Mouse (Mus musculus) limb, embryonic 11.5 days (tissue): ENCODE data around the gene Ate1. TPM values are rescaled to one million over a fixed set of nuclear protein-coding genes. Genes with fewer than 3 reads are reported as not detected.

Experiments used
- ATAC-seq: fragments of 200-750 bp; cut with Nextera tagmentation; 2 replicates; pipeline ENCODE4 v1.8.0; 2017; ENCODE audit warnings: low read depth; ENCODE audit not compliant: insufficient number of reproducible peaks, low FRiP score, low TSS enrichment
- DNase-seq: peaks from one replicate; pipeline ENCODE4 v3.0.0-alpha.2; 2015; ENCODE audit warnings: low spot score
- H3K27ac ChIP-seq: fragments of 300-500 bp; sonication (generic); replicated peaks from 2 replicates; pipeline ENCODE4 v1.5.1; 2014; ENCODE audit warnings: low read depth, mild to moderate bottlenecking, low read length
- H3K27me3 ChIP-seq: fragments of 300-500 bp; sonication (generic); 2 replicates; pipeline ENCODE4 v1.6.1; 2014; ENCODE audit warnings: mild to moderate bottlenecking, low read length, mixed read lengths; ENCODE audit not compliant: control insufficient read depth, insufficient read depth
- H3K36me3 ChIP-seq: fragments of 300-500 bp; sonication (generic); 2 replicates; pipeline ENCODE4 v1.6.1; 2014; ENCODE audit warnings: mild to moderate bottlenecking, low read length, moderate library complexity, mixed read lengths; ENCODE audit not compliant: control insufficient read depth, insufficient read depth
- H3K4me1 ChIP-seq: fragments of 300-500 bp; sonication (generic); 2 replicates; pipeline ENCODE4 v1.6.1; 2014; ENCODE audit warnings: low read length, mixed read lengths; ENCODE audit not compliant: control insufficient read depth, insufficient read depth
- H3K4me2 ChIP-seq: fragments of 300-500 bp; sonication (generic); 2 replicates; pipeline ENCODE4 v1.6.1; 2014; ENCODE audit warnings: low read depth, mild to moderate bottlenecking, moderate library complexity; ENCODE audit not compliant: severe bottlenecking
- H3K4me3 ChIP-seq: fragments of 300-500 bp; sonication (generic); 2 replicates; pipeline ENCODE4 v1.5.1; 2014; ENCODE audit warnings: low read depth, low read length
- H3K9ac ChIP-seq: fragments of 300-500 bp; sonication (generic); 2 replicates; pipeline ENCODE4 v1.6.1; 2014; ENCODE audit warnings: mild to moderate bottlenecking, low read length
- H3K9me3 ChIP-seq: fragments of 300-500 bp; sonication (generic); 2 replicates; pipeline ENCODE4 v1.6.1; 2016; ENCODE audit warnings: low read length; ENCODE audit not compliant: control insufficient read depth
- WGBS: fragments of 180-500 bp; shearing (Covaris S2); extraction: QIAGEN DNeasy Blood & Tissue Kit; methylation state at CpG from one replicate; pipeline ENCODE4 v1.1.7; 2014; 5-methylcytosine and 5-hydroxymethylcytosine counted together
- polyA plus RNA-seq: library from polyadenylated mRNA; unstranded; fragments of >200 nt; fragmentation: Nextera tagmentation; extraction: Ambion mirVana; gene quantifications from 2 replicates; pipeline ENCODE4 v1.2.1, GENCODE M21; 2014

Ate1 gene
- polyA plus RNA-seq, 1 experiment from 2014 or later, result 38.3 TPM

DNA sequence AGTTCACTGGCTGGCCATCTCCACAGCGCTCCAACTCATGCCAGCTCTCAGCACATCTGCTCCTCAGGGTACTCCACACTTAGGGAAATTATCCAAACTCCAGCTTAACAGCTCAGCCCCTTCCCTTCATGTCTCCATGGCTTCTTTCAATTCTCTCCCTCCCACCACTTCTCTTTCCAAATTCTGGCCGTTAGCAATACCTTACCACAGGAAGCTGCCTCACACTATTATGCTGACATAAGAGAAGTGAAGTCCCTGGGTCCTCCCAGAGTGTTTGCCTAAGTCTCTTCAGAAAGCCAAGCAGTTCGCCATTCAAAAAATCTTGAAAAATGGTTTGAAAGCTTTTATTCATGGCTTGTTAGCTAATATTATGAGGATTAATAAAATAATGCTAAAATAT lies 46.3 kb downstream of the Ate1 start:
- Histone ChIP-seq H3K4me3 (no peak overlapping the region), H3K27me3 (no peaks in the 10 kb centered on the region), H3K4me1 (no peaks in the 10 kb centered on the region), H3K27ac (no peak overlapping the region), H3K36me3 (no peaks in the 10 kb centered on the region), H3K9ac (no peak overlapping the region), H3K4me2 (no peak overlapping the region), H3K9me3 (no peaks in the 10 kb centered on the region)
- ATAC-seq (no peak), DNase-seq (no peak)
- 84% methylated on average over 3 of the region's 3 CpGs for WGBS

DNA sequence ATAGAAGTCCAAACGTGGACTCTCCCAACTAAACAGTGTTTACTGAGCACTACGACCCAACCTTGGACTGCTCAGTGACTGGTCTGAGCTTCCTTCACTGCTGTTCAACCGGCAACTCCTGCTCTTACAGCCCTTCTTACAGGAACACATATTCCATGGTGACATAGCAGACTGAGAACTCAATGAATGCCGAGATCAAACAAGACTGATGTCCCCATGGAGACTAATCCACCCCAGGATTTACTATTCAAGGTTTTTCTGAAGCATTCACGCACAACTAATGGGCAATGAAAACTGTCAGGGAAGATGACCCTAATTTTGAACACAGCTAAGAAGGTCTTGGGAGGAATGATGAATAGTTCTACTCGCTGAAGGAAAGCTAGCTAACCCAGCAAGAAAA lies 47.5 kb downstream of the Ate1 start:
- ATAC-seq, result no peak
- Histone ChIP-seq H3K9me3 (no peaks in the 10 kb centered on the region), H3K27ac (no peak overlapping the region), H3K4me2 (no peak overlapping the region), H3K4me3 (no peak overlapping the region), H3K4me1 (no peaks in the 10 kb centered on the region), H3K36me3 (no peaks in the 10 kb centered on the region), H3K9ac (no peak overlapping the region), H3K27me3 (no peaks in the 10 kb centered on the region)
- 79% methylated on average over 6 of the region's 6 CpGs for WGBS
- no peak for DNase-seq

DNA sequence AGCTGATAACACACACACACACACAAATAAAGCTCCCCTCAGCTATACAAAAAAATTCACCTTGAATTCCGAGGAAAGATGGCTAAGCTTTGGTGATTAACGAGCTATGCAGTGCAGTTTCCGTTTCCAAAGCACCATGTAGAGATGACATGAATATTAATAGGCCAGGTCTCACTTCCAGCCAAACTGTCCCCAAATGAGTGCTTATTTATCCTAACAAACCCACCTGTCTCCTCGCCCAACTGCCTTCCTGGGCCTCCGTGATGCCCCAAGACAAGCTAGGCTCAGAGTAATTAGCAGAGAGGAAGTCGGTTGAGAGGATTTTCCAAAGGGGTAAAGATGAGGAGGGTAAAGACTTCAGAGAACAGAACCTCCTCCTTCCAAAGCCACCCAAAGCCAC lies 49.1 kb downstream of the Ate1 start:
- no peak overlapping the region for H3K27ac ChIP-seq
- no peak for DNase-seq
- H3K4me3 ChIP-seq, result no peak overlapping the region
- no peaks in the 10 kb centered on the region for H3K9me3 ChIP-seq
- 56% methylated on average over 6 of the region's 6 CpGs for WGBS
- no peaks in the 10 kb centered on the region for H3K27me3 ChIP-seq
- no peaks in the 10 kb centered on the region for H3K4me1 ChIP-seq
- ATAC-seq, result no peak
- no peaks in the 10 kb centered on the region for H3K36me3 ChIP-seq
- H3K4me2 ChIP-seq, result no peak overlapping the region
- no peak overlapping the region for H3K9ac ChIP-seq

DNA sequence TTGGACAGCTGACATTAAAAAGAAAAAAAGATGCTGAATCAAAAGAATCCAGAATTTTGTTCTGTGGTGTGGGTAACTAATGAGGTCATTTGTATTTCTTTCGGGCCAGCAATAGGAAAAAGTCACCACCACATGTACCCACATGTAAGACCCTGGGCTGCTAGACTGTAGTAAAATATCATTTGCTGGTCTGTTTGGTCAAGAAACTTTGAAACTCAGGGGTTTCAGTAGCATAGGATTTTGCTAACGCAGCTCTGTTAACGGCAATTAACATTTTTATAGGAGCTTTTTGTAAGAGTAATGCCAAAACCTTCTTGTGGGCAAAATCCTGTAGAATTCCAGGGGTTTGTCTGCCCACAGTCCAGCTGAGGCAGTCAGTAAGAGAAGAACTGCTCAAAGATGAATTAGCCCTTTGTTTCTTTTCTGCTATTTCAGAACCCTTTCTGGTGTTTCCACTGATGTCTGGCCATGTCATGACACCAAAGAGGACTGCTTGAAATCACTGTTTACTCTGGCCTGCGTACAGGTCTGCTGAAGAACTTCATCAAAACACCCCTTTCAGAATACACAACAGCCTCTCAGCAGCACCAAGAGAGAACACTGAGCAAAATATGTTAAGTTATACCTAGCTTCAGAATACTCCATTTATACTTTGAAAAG lies 64.5 kb downstream of the Ate1 start:
- Histone ChIP-seq H3K4me3 (no peak overlapping the region), H3K9me3 (no peaks in the 10 kb centered on the region), H3K27me3 (no peaks in the 10 kb centered on the region), H3K36me3 (peaks cover 2% of the 10 kb centered on the region; the same call in 1 of the 2 replicates), H3K4me1 (no peaks in the 10 kb centered on the region), H3K4me2 (no peak overlapping the region), H3K9ac (no peak overlapping the region), H3K27ac (no peak overlapping the region; the same call in 1 of the 2 replicates)
- 65% methylated on average over 4 of the region's 4 CpGs for WGBS
- DNase-seq, result no peak
- ATAC-seq, result no peak

DNA sequence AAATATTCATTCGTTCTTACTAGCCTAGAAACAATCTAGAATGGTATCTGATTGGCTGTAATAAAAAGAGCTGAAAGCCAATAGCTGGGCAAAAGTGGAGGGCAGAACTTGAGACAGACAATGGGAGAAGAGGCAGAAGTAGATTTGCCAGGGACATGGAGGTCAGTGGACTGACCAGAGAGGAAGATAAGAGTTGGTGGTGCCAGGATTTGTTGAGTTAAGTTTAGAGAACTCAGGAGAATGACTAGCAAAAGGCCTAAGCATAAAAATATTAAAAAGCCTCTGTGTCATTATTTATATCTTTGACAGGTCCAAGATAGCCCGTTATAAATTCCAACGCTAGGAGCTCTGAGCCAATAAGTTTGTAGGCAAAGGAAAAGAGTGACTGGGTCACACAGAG lies 65.9 kb downstream of the Ate1 start:
- Histone ChIP-seq H3K4me3 (no peak overlapping the region), H3K4me1 (no peaks in the 10 kb centered on the region), H3K27ac (no peak overlapping the region), H3K27me3 (no peaks in the 10 kb centered on the region), H3K36me3 (peaks cover 2% of the 10 kb centered on the region; the same call in 1 of the 2 replicates), H3K4me2 (no peak overlapping the region), H3K9me3 (no peaks in the 10 kb centered on the region), H3K9ac (no peak overlapping the region)
- no peak for ATAC-seq
- no peak for DNase-seq
- WGBS, result 87% methylated on average over 3 of the region's 3 CpGs

DNA sequence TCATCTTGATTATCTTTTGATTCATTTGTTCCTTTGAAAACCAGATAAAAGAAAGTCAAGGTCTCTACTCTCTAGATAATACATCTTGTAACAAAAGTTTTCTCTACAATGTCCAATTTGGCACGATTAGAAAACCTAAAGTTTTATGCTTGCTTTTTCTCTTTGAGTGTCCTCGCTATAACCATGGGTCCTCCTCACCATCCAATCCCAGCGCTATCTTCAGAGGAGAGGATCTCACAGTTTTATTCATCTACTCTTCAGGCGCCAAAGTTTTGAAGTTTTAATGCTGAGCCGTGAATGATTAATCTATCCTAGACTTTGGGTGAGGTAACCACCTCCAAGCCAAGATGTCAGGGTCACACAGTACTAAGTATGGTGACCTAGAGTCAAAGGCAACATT lies 84.4 kb downstream of the Ate1 start:
- Histone ChIP-seq H3K36me3 (no peaks in the 10 kb centered on the region), H3K4me2 (no peak overlapping the region), H3K27ac (no peak overlapping the region), H3K4me1 (no peaks in the 10 kb centered on the region), H3K4me3 (no peak overlapping the region), H3K9ac (no peak overlapping the region), H3K27me3 (no peaks in the 10 kb centered on the region), H3K9me3 (no peaks in the 10 kb centered on the region)
- 89% methylated on average over 5 of the region's 5 CpGs for WGBS
- ATAC-seq (no peak), DNase-seq (no peak)

DNA sequence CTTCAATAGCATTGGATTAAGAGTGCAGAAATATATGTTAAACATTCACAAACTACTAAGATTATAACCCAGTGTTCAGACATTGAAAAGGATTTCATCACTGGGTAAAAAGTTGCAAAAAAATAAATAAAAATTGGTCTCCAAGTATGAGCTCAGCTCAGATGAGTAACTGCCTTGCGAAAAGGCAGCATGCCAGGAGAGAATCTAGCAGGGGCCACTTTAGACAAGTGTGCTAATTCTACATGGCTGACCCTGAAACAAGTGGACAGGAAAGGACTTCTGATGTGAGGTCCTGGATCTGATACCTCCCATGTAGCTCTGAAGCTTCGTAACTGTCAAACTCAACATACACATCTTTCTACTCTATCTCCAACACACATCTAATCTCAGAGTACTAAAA lies 88.0 kb downstream of the Ate1 start:
- Histone ChIP-seq H3K9me3 (no peaks in the 10 kb centered on the region), H3K4me3 (no peak overlapping the region), H3K4me1 (peaks cover 4% of the 10 kb centered on the region), H3K36me3 (no peaks in the 10 kb centered on the region), H3K4me2 (no peak overlapping the region), H3K9ac (no peak overlapping the region), H3K27ac (no peak overlapping the region), H3K27me3 (no peaks in the 10 kb centered on the region)
- 90% methylated on average over 2 of the region's 2 CpGs for WGBS
- no peak for DNase-seq
- ATAC-seq, result no peak

DNA sequence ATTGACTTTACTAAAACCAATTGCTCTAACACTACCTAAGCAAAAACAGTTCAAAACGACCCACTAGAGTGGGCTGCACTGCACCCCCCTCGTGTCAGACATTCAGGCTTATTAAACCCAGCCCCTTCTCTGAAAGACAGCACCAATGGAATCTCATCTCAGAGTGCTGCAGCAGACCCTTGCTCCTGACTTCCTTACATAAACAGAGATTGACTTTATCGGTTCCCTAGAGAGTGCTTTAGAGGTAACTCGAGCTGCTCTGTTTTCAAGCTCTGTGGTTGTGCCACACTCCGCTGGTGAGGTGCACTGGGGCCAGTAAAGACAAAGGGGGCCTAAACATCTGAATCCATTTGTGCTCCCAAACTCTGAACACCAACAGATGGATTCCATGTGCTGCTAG lies 93.6 kb downstream of the Ate1 start:
- Histone ChIP-seq H3K36me3 (no peaks in the 10 kb centered on the region), H3K9ac (no peak overlapping the region), H3K27me3 (no peaks in the 10 kb centered on the region), H3K4me2 (no peak overlapping the region; the same call in 1 of the 2 replicates), H3K4me3 (no peak overlapping the region), H3K27ac (peak overlapping the region; percentile 69), H3K9me3 (no peaks in the 10 kb centered on the region), H3K4me1 (peaks cover 11% of the 10 kb centered on the region)
- DNase-seq (peak; percentile 74), ATAC-seq (peak; percentile 95)
- 4% methylated on average over 5 of the region's 5 CpGs for WGBS

DNA sequence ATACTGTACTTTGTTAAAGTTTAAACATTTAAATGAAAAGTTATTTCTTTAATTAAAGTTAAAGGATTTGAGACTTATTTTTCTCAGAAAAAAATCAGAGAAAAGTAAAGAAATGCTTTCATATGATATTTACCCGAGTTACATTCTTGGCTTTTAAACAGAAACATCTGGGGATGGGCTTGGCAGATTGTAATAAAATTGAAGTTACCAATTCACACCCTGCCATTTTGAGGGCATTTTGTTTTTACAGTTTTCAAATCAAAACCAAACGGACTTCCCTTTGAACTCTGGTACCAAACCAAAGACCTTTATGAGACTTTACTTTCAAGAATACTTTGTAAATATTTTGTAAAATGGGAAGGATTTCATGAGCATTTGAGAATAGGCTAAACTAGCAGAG lies 94.2 kb downstream of the Ate1 start:
- Histone ChIP-seq H3K4me3 (no peak overlapping the region), H3K36me3 (no peaks in the 10 kb centered on the region), H3K27me3 (no peaks in the 10 kb centered on the region), H3K9ac (no peak overlapping the region), H3K4me1 (peaks cover 11% of the 10 kb centered on the region), H3K27ac (no peak overlapping the region), H3K9me3 (no peaks in the 10 kb centered on the region), H3K4me2 (no peak overlapping the region)
- WGBS, result 8% methylated on average over 2 of the region's 2 CpGs
- DNase-seq, result no peak
- no peak for ATAC-seq
